Mouse (Mus musculus) forebrain, postnatal 0 days (tissue): ENCODE data around the gene Nrbp1. TPM values are rescaled to one million over a fixed set of nuclear protein-coding genes. Genes with fewer than 3 reads are reported as not detected.

Source experiments
- ATAC-seq: fragments of 200-750 bp; cut with Nextera tagmentation; 2 replicates; pipeline ENCODE4 v1.8.0; 2017; ENCODE audit warnings: mild to moderate bottlenecking, moderate library complexity
- DNase-seq: peaks from one replicate; pipeline ENCODE4 v3.0.0-alpha.2; 2015
- H3K27ac ChIP-seq: fragments of 300-500 bp; sonication (generic); 2 replicates; pipeline ENCODE4 v1.5.1; 2014; ENCODE audit warnings: low read depth, mild to moderate bottlenecking, antibody characterized with exemption, low read length, moderate library complexity, mixed read lengths
- H3K27me3 ChIP-seq: fragments of 300-500 bp; sonication (generic); 2 replicates; pipeline ENCODE4 v1.6.1; 2014; ENCODE audit warnings: mild to moderate bottlenecking, low read length, mixed read lengths; ENCODE audit not compliant: insufficient read depth
- H3K36me3 ChIP-seq: fragments of 300-500 bp; sonication (generic); 2 replicates; pipeline ENCODE4 v1.6.1; 2014; ENCODE audit warnings: mild to moderate bottlenecking, moderate library complexity; ENCODE audit not compliant: insufficient read depth
- H3K4me1 ChIP-seq: fragments of 300-500 bp; sonication (generic); 2 replicates; pipeline ENCODE4 v1.6.1; 2014; ENCODE audit warnings: antibody characterized with exemption; ENCODE audit not compliant: insufficient read depth
- H3K4me2 ChIP-seq: fragments of 300-500 bp; sonication (generic); 2 replicates; pipeline ENCODE4 v1.6.1; 2014; ENCODE audit warnings: low read depth, mild to moderate bottlenecking, moderate library complexity
- H3K4me3 ChIP-seq: fragments of 300-500 bp; sonication (generic); 2 replicates; pipeline ENCODE4 v1.5.1; 2014; ENCODE audit warnings: low read depth, low read length, mixed read lengths
- H3K9ac ChIP-seq: fragments of 300-500 bp; sonication (generic); 2 replicates; pipeline ENCODE4 v1.6.1; 2014; ENCODE audit warnings: mild to moderate bottlenecking
- H3K9me3 ChIP-seq: fragments of 300-500 bp; sonication (generic); 2 replicates; pipeline ENCODE4 v1.6.1; 2016; ENCODE audit warnings: low read length
- CTCF ChIP-seq: sonication (generic); IDR thresholded peaks from 2 replicates; pipeline ENCODE4 v1.5.1; 2016; ENCODE audit warnings: antibody characterized with exemption, control low read depth, low read depth
- WGBS: fragments of 180-500 bp; shearing (Covaris S2); extraction: QIAGEN DNeasy Blood & Tissue Kit; methylation state at CpG from one replicate; pipeline ENCODE4 v1.1.7; 2014; 5-methylcytosine and 5-hydroxymethylcytosine counted together
- polyA plus RNA-seq: library from polyadenylated mRNA; unstranded; fragments of >200 nt; fragmentation: Nextera tagmentation; extraction: Ambion mirVana; gene quantifications from 2 replicates; pipeline ENCODE4 v1.2.1, GENCODE M21; 2015
- total RNA-seq: library from RNA; depleted of rRNA; stranded (reverse); fragments of >200 nt; gene quantifications from 2 replicates; pipeline ENCODE4 v1.2.3, GENCODE M21; 2014

Nrbp1 gene
- total and polyA plus RNA-seq, 2 experiments from 2014 or later: 106 to 133 TPM

DNA sequence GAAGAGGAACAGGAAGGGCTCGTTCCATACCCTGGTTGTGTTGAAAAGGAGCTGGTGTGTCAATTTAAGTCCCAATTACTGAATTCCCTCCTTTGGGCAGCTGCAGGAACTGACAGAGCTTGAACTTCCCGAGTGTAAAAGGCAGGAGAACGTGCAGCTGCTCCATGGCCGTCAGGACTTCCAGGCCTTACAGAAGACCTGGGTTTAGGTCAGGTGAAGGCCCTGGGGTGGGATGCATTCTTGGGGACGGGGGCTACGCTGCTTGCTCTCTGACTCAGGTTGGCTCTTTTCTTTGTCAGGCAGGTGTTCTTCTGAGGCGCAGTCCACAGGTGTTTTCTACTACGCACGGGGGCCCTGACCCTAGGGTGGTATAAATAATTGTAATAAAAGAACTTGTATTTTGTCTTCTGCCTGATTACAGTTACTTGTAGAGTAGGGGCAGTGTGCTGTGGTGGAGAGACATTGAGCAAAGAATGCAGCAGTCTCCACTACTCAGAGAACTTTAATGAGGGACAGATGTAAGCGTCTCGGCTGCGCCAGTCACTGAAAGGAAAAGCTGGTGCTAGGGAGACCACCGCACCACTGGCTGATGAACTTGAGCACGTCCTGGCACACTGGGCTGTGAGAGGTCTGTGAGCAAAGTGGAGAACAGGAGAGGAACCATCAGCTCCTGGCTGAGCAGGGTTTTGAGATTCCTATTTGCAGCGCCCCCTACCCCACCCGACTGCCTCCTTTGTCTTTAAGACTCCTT is 12.3 kb downstream of the Nrbp1 start:
- 82% methylated on average over 16 of the region's 16 CpGs for WGBS
- no peak overlapping the region for H3K4me3 ChIP-seq
- H3K9ac ChIP-seq: no peak overlapping the region
- H3K27ac ChIP-seq: no peak overlapping the region
- H3K4me1 ChIP-seq: no peaks in the 10 kb centered on the region
- H3K9me3 ChIP-seq: no peaks in the 10 kb centered on the region
- no peak overlapping the region for H3K4me2 ChIP-seq
- DNase-seq (no peak), ATAC-seq (no peak)
- no peaks in the 10 kb centered on the region for H3K27me3 ChIP-seq
- H3K36me3 ChIP-seq: peaks cover 81% of the 10 kb centered on the region
- TF ChIP-seq CTCF: no peak

DNA sequence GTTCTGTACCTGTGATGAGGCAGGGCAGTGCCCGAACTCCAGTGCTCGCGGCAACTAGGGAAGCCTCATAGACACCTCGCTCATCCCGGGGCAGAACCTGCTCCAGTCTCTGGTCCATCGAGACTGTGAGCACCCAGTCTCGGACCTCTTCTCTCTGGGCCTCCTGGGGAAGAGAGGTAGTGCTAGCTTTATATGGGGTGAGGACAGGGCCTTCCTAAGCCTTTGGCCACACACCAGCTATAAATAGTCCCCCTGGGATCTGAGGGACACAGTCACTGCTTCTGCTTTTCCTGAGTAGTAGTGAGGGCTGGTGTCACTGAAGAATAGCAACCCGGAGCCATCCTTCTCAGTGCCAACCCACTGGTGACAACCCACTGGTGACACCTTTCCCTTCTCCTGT is 13.1 kb downstream of the Nrbp1 start:
- no peak overlapping the region for H3K4me2 ChIP-seq
- H3K36me3 ChIP-seq: peaks cover 73% of the 10 kb centered on the region
- no peak for DNase-seq
- no peak overlapping the region for H3K4me3 ChIP-seq
- no peak for ATAC-seq
- no peak overlapping the region for H3K27ac ChIP-seq
- no peak for TF ChIP-seq CTCF
- H3K4me1 ChIP-seq: no peaks in the 10 kb centered on the region
- WGBS: 97% methylated on average over 8 of the region's 8 CpGs
- H3K9ac ChIP-seq: no peak overlapping the region
- H3K27me3 ChIP-seq: no peaks in the 10 kb centered on the region
- H3K9me3 ChIP-seq: no peaks in the 10 kb centered on the region

DNA sequence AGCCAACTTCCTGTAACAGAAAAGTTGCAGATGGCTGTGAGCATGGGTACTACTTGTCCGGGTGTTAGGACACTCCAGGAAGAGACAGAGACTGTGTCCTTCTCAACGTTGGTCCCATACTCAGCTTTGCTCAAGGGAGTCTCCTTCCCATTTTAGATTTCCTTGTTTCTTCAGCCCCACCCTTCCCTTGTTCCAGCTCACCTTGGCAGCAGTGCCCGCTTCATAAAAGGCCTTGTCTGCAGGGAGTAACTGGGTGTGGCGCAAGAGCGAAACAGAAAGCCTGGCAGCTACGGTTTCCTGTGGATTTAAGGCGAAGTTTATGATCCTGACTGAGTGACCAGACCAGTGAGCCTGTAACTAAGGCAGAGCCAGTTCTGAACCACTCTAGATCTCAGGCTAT is 13.8 kb downstream of the Nrbp1 start:
- WGBS: 85% methylated on average over 7 of the region's 7 CpGs
- Histone ChIP-seq H3K4me2 (no peak overlapping the region), H3K9ac (no peak overlapping the region), H3K4me1 (no peaks in the 10 kb centered on the region), H3K9me3 (no peaks in the 10 kb centered on the region), H3K4me3 (no peak overlapping the region), H3K27ac (no peak overlapping the region), H3K27me3 (no peaks in the 10 kb centered on the region), H3K36me3 (peaks cover 71% of the 10 kb centered on the region)
- ATAC-seq: no peak
- no peak for TF ChIP-seq CTCF
- no peak for DNase-seq

DNA sequence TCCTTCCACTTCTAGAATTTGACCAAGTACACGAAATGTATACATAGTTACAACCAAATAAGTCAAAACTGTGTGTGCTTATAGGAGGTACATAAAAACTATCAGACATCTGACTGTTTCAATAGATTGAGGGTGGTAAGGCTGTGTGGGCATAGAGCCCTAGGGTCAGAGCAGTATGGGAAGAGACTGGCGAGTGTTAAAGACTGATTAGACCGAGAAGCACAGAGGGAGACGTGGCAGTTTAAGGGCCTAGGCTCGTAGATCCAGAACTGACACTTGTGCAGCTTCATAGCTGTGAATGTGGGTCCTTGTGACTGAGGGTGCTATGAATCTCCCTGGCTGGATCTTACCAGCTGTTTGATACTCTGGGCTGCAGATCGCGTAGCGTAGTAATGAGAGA is 14.2 kb downstream of the Nrbp1 start:
- Histone ChIP-seq H3K36me3 (peaks cover 71% of the 10 kb centered on the region), H3K9me3 (no peaks in the 10 kb centered on the region), H3K27me3 (no peaks in the 10 kb centered on the region), H3K4me3 (no peak overlapping the region), H3K4me1 (no peaks in the 10 kb centered on the region), H3K4me2 (no peak overlapping the region), H3K9ac (no peak overlapping the region), H3K27ac (no peak overlapping the region)
- DNase-seq (no peak), ATAC-seq (no peak)
- WGBS: 85% methylated on average over 8 of the region's 8 CpGs
- TF ChIP-seq CTCF: no peak

DNA sequence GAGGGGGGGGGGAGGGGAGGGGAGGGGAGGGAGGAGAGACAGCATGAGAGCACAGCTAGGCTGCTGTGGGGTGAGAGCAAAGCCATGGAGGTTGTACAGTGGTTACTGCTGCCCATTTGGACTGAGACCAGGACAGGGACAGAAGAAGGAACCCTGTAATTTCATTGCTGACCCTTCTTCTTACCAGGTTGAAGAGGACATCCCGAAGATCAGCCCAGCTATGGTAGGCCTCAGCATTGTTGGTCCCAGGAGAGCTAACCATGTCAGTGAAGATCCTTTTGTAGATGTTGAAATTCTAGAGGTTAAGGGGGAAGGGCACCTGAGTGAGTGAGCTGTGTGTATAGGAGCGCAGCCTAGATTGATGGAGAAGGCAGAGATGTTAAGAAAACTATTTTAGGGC is 14.7 kb downstream of the Nrbp1 start:
- no peak overlapping the region for H3K4me2 ChIP-seq
- no peak for TF ChIP-seq CTCF

DNA sequence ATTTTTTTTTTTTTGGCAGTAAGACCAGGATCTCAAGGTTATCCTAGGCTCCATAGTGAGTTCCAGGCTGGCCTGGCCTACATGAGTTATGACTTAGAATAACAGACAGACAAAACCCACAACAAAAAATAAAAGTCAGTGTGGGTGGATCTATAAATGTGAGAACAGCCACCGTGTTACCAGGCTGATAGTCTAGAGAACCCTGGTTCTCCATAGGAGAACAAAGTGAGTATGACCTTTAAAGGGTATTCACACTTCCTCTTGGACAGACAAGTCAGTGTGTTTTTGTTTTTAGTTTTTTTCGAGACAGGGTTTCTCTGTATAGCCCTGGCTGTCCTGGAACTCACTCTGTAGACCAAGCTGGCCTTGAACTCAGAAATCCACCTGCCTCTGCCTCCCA is 15.3 kb downstream of the Nrbp1 start:
- H3K36me3 ChIP-seq: peaks cover 71% of the 10 kb centered on the region
- no peak for ATAC-seq
- H3K4me3 ChIP-seq: no peak overlapping the region
- H3K4me1 ChIP-seq: no peaks in the 10 kb centered on the region
- H3K9ac ChIP-seq: no peak overlapping the region
- no peak for TF ChIP-seq CTCF
- no peaks in the 10 kb centered on the region for H3K27me3 ChIP-seq
- no peak overlapping the region for H3K4me2 ChIP-seq
- 83% methylated on average over 2 of the region's 2 CpGs for WGBS
- H3K9me3 ChIP-seq: no peaks in the 10 kb centered on the region
- no peak for DNase-seq
- no peak overlapping the region for H3K27ac ChIP-seq

More for the DNA sequence above, 14.7 kb downstream of the Nrbp1 start:
- ATAC-seq: no peak
- no peak overlapping the region for H3K9ac ChIP-seq
- H3K27me3 ChIP-seq: no peaks in the 10 kb centered on the region
- H3K9me3 ChIP-seq: no peaks in the 10 kb centered on the region
- H3K36me3 ChIP-seq: peaks cover 71% of the 10 kb centered on the region
- 96% methylated on average over 2 of the region's 2 CpGs for WGBS
- H3K4me3 ChIP-seq: no peak overlapping the region
- no peak for DNase-seq
- no peak overlapping the region for H3K27ac ChIP-seq
- H3K4me1 ChIP-seq: no peaks in the 10 kb centered on the region

DNA sequence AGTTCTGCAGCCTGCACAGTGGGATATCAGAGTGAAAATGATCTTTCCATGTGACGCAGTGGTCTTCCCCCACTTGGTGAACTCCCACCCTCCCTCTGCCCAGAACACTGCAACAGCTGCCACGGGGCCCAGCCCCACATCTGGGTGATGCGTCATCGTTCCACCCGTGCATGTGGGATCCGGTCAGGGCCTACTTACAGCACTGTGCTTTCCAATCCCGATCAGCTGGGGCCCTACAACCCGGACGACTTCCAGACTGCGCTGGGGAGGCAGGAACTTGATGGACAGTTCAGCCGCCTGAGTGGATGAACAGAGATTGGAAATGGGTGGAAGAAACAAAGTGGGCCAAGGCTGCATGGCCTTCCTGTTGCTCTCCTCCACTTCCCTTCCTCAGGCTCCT is 17.0 kb downstream of the Nrbp1 start:
- DNase-seq (no peak), ATAC-seq (no peak)
- Histone ChIP-seq H3K9me3 (no peaks in the 10 kb centered on the region), H3K36me3 (peaks cover 74% of the 10 kb centered on the region), H3K27me3 (no peaks in the 10 kb centered on the region), H3K4me2 (no peak overlapping the region), H3K27ac (no peak overlapping the region), H3K9ac (no peak overlapping the region), H3K4me1 (no peaks in the 10 kb centered on the region), H3K4me3 (no peak overlapping the region)
- WGBS: 90% methylated on average over 11 of the region's 11 CpGs
- no peak for TF ChIP-seq CTCF

DNA sequence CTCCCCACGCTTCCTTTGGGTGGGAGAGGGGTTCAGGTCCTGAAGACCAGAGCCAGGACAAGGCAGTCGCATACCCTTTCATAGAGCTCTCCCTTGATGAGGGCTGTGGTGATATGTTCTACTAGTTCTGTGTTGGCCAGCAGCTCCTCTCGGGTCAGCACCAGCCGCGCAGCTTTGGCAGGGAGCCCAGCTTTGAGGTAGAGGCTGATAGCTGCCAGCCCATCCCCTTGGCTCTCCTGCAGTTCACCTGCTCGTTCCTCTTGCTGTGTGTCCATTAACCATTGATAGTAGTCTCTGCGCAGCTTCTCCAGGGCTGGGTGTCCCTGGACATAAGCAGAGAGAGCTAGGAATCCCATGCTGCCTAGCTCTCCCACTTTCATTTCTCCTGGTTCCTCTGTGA is 25.4 kb downstream of the Nrbp1 start:
- Histone ChIP-seq H3K4me2 (no peak overlapping the region), H3K27ac (no peak overlapping the region), H3K4me1 (no peaks in the 10 kb centered on the region), H3K36me3 (peaks cover 87% of the 10 kb centered on the region), H3K27me3 (no peaks in the 10 kb centered on the region), H3K9me3 (no peaks in the 10 kb centered on the region), H3K9ac (no peak overlapping the region), H3K4me3 (no peak overlapping the region)
- no peak for TF ChIP-seq CTCF
- DNase-seq (no peak), ATAC-seq (no peak)
- 82% methylated on average over 7 of the region's 7 CpGs for WGBS
